Mouse (Mus musculus) hindbrain, embryonic 10.5 days (tissue): ENCODE measurements at regions not wholly inside any gene's neighbourhood (a gene's known extent, or its start where the extent isn't known, plus 50 kb on each side); places are given as distances from the start of the nearest gene placed in this dataset.

Experiments
- DNase-seq: peaks from one replicate; pipeline ENCODE4 v3.0.0-alpha.2; 2017; ENCODE audit warnings: low spot score
- H3K27ac ChIP-seq: fragments of 300-500 bp; sonication (generic); 2 replicates; pipeline ENCODE4 v1.5.1; 2016; ENCODE audit warnings: mild to moderate bottlenecking, moderate library complexity
- H3K27me3 ChIP-seq: fragments of 300-500 bp; sonication (generic); 2 replicates; pipeline ENCODE4 v1.6.1; 2016; ENCODE audit warnings: mild to moderate bottlenecking; ENCODE audit not compliant: poor library complexity, insufficient read depth, severe bottlenecking
- H3K36me3 ChIP-seq: fragments of 300-500 bp; sonication (generic); 2 replicates; pipeline ENCODE4 v1.6.1; 2016; ENCODE audit warnings: mild to moderate bottlenecking, moderate library complexity
- H3K4me1 ChIP-seq: fragments of 300-500 bp; sonication (generic); replicated peaks from 2 replicates; pipeline ENCODE4 v1.6.1; 2016; ENCODE audit warnings: mild to moderate bottlenecking
- H3K4me3 ChIP-seq: fragments of 300-500 bp; sonication (generic); 2 replicates; pipeline ENCODE4 v1.5.1; 2016; ENCODE audit warnings: mild to moderate bottlenecking, moderate library complexity
- H3K9me3 ChIP-seq: fragments of 300-500 bp; sonication (generic); 2 replicates; pipeline ENCODE4 v1.6.1; 2016; ENCODE audit warnings: mild to moderate bottlenecking, moderate library complexity
- WGBS: fragments of 180-500 bp; shearing (Covaris S2); methylation state at CpG from one replicate; pipeline ENCODE4 v1.1.7; 2016; 5-methylcytosine and 5-hydroxymethylcytosine counted together

- Histone ChIP-seq H3K27me3 (no peaks in the 10 kb centered on the region), H3K36me3 (no peaks in the 10 kb centered on the region), H3K27ac (no peak overlapping the region), H3K9me3 (no peaks in the 10 kb centered on the region), H3K4me3 (no peak overlapping the region), H3K4me1 (no peaks in the 10 kb centered on the region)
- DNase-seq = no peak
- 86% methylated on average over 3 of the region's 3 CpGs for WGBS
Measured at GRCm38 (mm10) chr12:78000401-78000800, 193.6 kb upstream of the Gm6657 start.

GRCm38 (mm10) chr12:78001846-78002245 is 192.2 kb upstream of the Gm6657 start:
- Histone ChIP-seq H3K4me1 (no peaks in the 10 kb centered on the region), H3K27me3 (no peaks in the 10 kb centered on the region), H3K4me3 (no peak overlapping the region), H3K27ac (no peak overlapping the region), H3K36me3 (no peaks in the 10 kb centered on the region), H3K9me3 (no peaks in the 10 kb centered on the region)
- 91% methylated on average over 9 of the region's 9 CpGs for WGBS
- peak; percentile 5 for DNase-seq

GRCm38 (mm10) chr12:78033766-78034165 is 160.3 kb upstream of the Gm6657 start:
- H3K4me1 ChIP-seq = no peaks in the 10 kb centered on the region
- DNase-seq = no peak
- H3K4me3 ChIP-seq = no peak overlapping the region
- H3K27ac ChIP-seq = no peak overlapping the region
- H3K36me3 ChIP-seq = no peaks in the 10 kb centered on the region
- no peaks in the 10 kb centered on the region for H3K27me3 ChIP-seq
- no peaks in the 10 kb centered on the region for H3K9me3 ChIP-seq

- Histone ChIP-seq H3K4me1 (no peaks in the 10 kb centered on the region), H3K9me3 (peaks cover 3% of the 10 kb centered on the region; the same call in 1 of the 2 replicates), H3K36me3 (no peaks in the 10 kb centered on the region), H3K4me3 (no peak overlapping the region), H3K27ac (no peak overlapping the region), H3K27me3 (no peaks in the 10 kb centered on the region)
- DNase-seq = no peak
- WGBS = 76% methylated on average over 4 of the region's 4 CpGs
Measured at GRCm38 (mm10) chr12:78046582-78046981, 147.5 kb upstream of the Gm6657 start.

- 6% methylated on average over 9 of the region's 9 CpGs for WGBS
- Histone ChIP-seq H3K4me1 (peaks cover 5% of the 10 kb centered on the region; the same call in 1 of the 2 replicates), H3K9me3 (no peaks in the 10 kb centered on the region), H3K27me3 (peaks cover 12% of the 10 kb centered on the region), H3K4me3 (peak overlapping the region; percentile 27; the same call in 1 of the 2 replicates), H3K36me3 (no peaks in the 10 kb centered on the region), H3K27ac (no peak overlapping the region)
- peak; percentile 49 for DNase-seq
Measured at GRCm38 (mm10) chr12:78055956-78056355, 138.1 kb upstream of the Gm6657 start.

- H3K4me3 ChIP-seq = no peak overlapping the region
- H3K4me1 ChIP-seq = peaks cover 5% of the 10 kb centered on the region; the same call in 1 of the 2 replicates
- no peak for DNase-seq
- WGBS = 61% methylated on average over 3 of the region's 3 CpGs
- H3K27ac ChIP-seq = no peak overlapping the region
- H3K36me3 ChIP-seq = no peaks in the 10 kb centered on the region
- H3K27me3 ChIP-seq = peaks cover 12% of the 10 kb centered on the region
- H3K9me3 ChIP-seq = no peaks in the 10 kb centered on the region
Measured at GRCm38 (mm10) chr12:78057166-78057565, 136.9 kb upstream of the Gm6657 start.

GRCm38 (mm10) chr12:78059965-78060364 is 134.1 kb upstream of the Gm6657 start:
- DNase-seq = no peak
- 56% methylated on average over 5 of the region's 5 CpGs for WGBS
- Histone ChIP-seq H3K9me3 (no peaks in the 10 kb centered on the region), H3K27ac (no peak overlapping the region), H3K4me1 (peaks cover 5% of the 10 kb centered on the region; the same call in 1 of the 2 replicates), H3K4me3 (no peak overlapping the region), H3K36me3 (no peaks in the 10 kb centered on the region), H3K27me3 (peaks cover 8% of the 10 kb centered on the region)

- no peaks in the 10 kb centered on the region for H3K36me3 ChIP-seq
- no peaks in the 10 kb centered on the region for H3K27me3 ChIP-seq
- H3K4me1 ChIP-seq = no peaks in the 10 kb centered on the region
- no peak overlapping the region for H3K27ac ChIP-seq
- DNase-seq = no peak
- H3K9me3 ChIP-seq = no peaks in the 10 kb centered on the region
- WGBS = 91% methylated on average over 6 of the region's 6 CpGs
- H3K4me3 ChIP-seq = no peak overlapping the region
Measured at GRCm38 (mm10) chr12:78066024-78066423, 128.0 kb upstream of the Gm6657 start.

- H3K27ac ChIP-seq = no peak overlapping the region
- H3K4me3 ChIP-seq = no peak overlapping the region
- no peak for DNase-seq
- H3K9me3 ChIP-seq = no peaks in the 10 kb centered on the region
- 82% methylated on average over 9 of the region's 9 CpGs for WGBS
- 0 out of 2 replicates have a peak, but pooled peaks cover 5% of the 10 kb centered on the region for H3K4me1 ChIP-seq
- no peaks in the 10 kb centered on the region for H3K36me3 ChIP-seq
- no peaks in the 10 kb centered on the region for H3K27me3 ChIP-seq
Measured at GRCm38 (mm10) chr12:78072935-78073334, 121.1 kb upstream of the Gm6657 start.

GRCm38 (mm10) chr12:78074290-78074802 is 119.7 kb upstream of the Gm6657 start:
- no peak overlapping the region for H3K4me3 ChIP-seq
- no peaks in the 10 kb centered on the region for H3K9me3 ChIP-seq
- 0 out of 2 replicates have a peak, but pooled peaks cover 5% of the 10 kb centered on the region for H3K4me1 ChIP-seq
- DNase-seq = no peak
- H3K36me3 ChIP-seq = no peaks in the 10 kb centered on the region
- H3K27ac ChIP-seq = no peak overlapping the region
- 93% methylated on average over 8 of the region's 8 CpGs for WGBS
- no peaks in the 10 kb centered on the region for H3K27me3 ChIP-seq

- Histone ChIP-seq H3K27ac (no peak overlapping the region), H3K9me3 (no peaks in the 10 kb centered on the region), H3K4me1 (0 out of 2 replicates have a peak, but pooled peaks cover 5% of the 10 kb centered on the region), H3K4me3 (no peak overlapping the region), H3K36me3 (no peaks in the 10 kb centered on the region), H3K27me3 (no peaks in the 10 kb centered on the region)
- 51% methylated on average over 5 of the region's 5 CpGs for WGBS
- DNase-seq = no peak
Measured at GRCm38 (mm10) chr12:78077285-78077684, 116.8 kb upstream of the Gm6657 start.

GRCm38 (mm10) chr12:78082163-78082562 is 111.9 kb upstream of the Gm6657 start:
- Histone ChIP-seq H3K27me3 (no peaks in the 10 kb centered on the region), H3K4me1 (0 out of 2 replicates have a peak, but pooled peaks cover 5% of the 10 kb centered on the region), H3K9me3 (no peaks in the 10 kb centered on the region), H3K4me3 (no peak overlapping the region), H3K27ac (no peak overlapping the region), H3K36me3 (no peaks in the 10 kb centered on the region)
- 83% methylated on average over 1 of the region's 1 CpGs for WGBS
- no peak for DNase-seq

- H3K4me3 ChIP-seq = no peak overlapping the region
- DNase-seq = no peak
- 93% methylated on average over 5 of the region's 5 CpGs for WGBS
- no peak overlapping the region for H3K27ac ChIP-seq
- H3K36me3 ChIP-seq = no peaks in the 10 kb centered on the region
- 0 out of 2 replicates have a peak, but pooled peaks cover 9% of the 10 kb centered on the region for H3K4me1 ChIP-seq
- H3K27me3 ChIP-seq = no peaks in the 10 kb centered on the region
- H3K9me3 ChIP-seq = no peaks in the 10 kb centered on the region
Measured at GRCm38 (mm10) chr12:78086016-78086415, 108.0 kb upstream of the Gm6657 start.

- DNase-seq = no peak
- no peak overlapping the region for H3K4me3 ChIP-seq
- no peak overlapping the region for H3K27ac ChIP-seq
- no peaks in the 10 kb centered on the region for H3K36me3 ChIP-seq
- 62% methylated on average over 1 of the region's 1 CpGs for WGBS
- no peaks in the 10 kb centered on the region for H3K9me3 ChIP-seq
- no peaks in the 10 kb centered on the region for H3K27me3 ChIP-seq
- 0 out of 2 replicates have a peak, but pooled peaks cover 9% of the 10 kb centered on the region for H3K4me1 ChIP-seq
Measured at GRCm38 (mm10) chr12:78087921-78088320, 106.1 kb upstream of the Gm6657 start.
